Mouse (Mus musculus): ENCODE measurements around the gene A830031A19Rik. TPM values are rescaled to one million over a fixed set of nuclear protein-coding genes. Genes with fewer than 3 reads are reported as not detected.

Gene A830031A19Rik
- total and polyA plus RNA-seq, 3 experiments: not detected

GRCm38 (mm10) chr11:24123991-24124390 lies 49.1 kb upstream of the A830031A19Rik start (continued):
- TF ChIP-seq CTCF (IDR thresholded peaks at IDR 0.05 in 2 of 3, conservative IDR thresholded peaks at IDR 0.05 in 1 of 3; ENCODE audit: control insufficient read depth in 1 of 3, insufficient read depth in 1 of 3, low read depth in 2 of 3, low read length in 3 of 3, poor library complexity in 1 of 3, severe bottlenecking in 1 of 3) (no peak), MXI1 (IDR thresholded peaks at IDR 0.05; ENCODE audit: low read depth, low read length) (no peak), NRF1 (IDR thresholded peaks at IDR 0.05; ENCODE audit: insufficient read depth, low read depth, low read length, poor library complexity, severe bottlenecking) (no peak), BHLHE40 (IDR thresholded peaks at IDR 0.05; ENCODE audit: borderline replicate concordance, low read depth, low read length) (no peak), UBTF (IDR thresholded peaks at IDR 0.05; ENCODE audit: borderline replicate concordance, insufficient read depth, low read depth, low read length) (no peak), MEF2A (IDR thresholded peaks at IDR 0.05; ENCODE audit: extremely low read depth, insufficient replicate concordance, low read depth, low read length, poor library complexity, severe bottlenecking) (no peak), ZNF384 (IDR thresholded peaks at IDR 0.05; ENCODE audit: low read depth, low read length) (no peak), POLR2AphosphoS5 (IDR thresholded peaks at IDR 0.05; ENCODE audit: borderline replicate concordance, low read depth, low read length) (no peak), RCOR1 (IDR thresholded peaks at IDR 0.05; ENCODE audit: low read depth, low read length) (no peak), NELFE (IDR thresholded peaks at IDR 0.05; ENCODE audit: low read depth, low read length) (peak; percentile 21; the same call in 1 of the 2 replicates), SMC3 (IDR thresholded peaks at IDR 0.05; ENCODE audit: low read depth, low read length) (no peak), MYC (IDR thresholded peaks at IDR 0.05; ENCODE audit: low read depth, low read length) (no peak), MAZ (IDR thresholded peaks at IDR 0.05; ENCODE audit: low read depth, low read length) (no peak), EP300 (IDR thresholded peaks at IDR 0.05; ENCODE audit: low read depth in 1 of 2, low read length in 2 of 2) (peak in 1 of 2 experiments; percentile 46; a peak in 3 of 4 replicates), TCF12 (IDR thresholded peaks at IDR 0.05; ENCODE audit: low read depth, low read length) (peak; percentile 38; the same call in 1 of the 2 replicates), ZKSCAN1 (IDR thresholded peaks at IDR 0.05; ENCODE audit: low read depth, low read length) (no peak), CHD1 (IDR thresholded peaks at IDR 0.05; ENCODE audit: low read depth, low read length) (0 out of 2 replicates have a peak, but pooled peaks have one; percentile 38), RAD21 (IDR thresholded peaks at IDR 0.05; ENCODE audit: low read depth, low read length) (no peak), ZC3H11A (IDR thresholded peaks at IDR 0.05; ENCODE audit: low read depth, low read length) (no peak)

GRCm38 (mm10) chr11:24122899-24123298 lies 48.0 kb upstream of the A830031A19Rik start:
- Histone ChIP-seq H3K4me3 (ENCODE audit: control insufficient read depth in 1 of 2, insufficient read depth in 1 of 2, low read depth in 2 of 2, low read length in 2 of 2) (no peak overlapping the region), H3K79me2 (ENCODE audit: control insufficient read depth, insufficient read depth, low read length, poor library complexity) (peaks cover 87% of the 10 kb centered on the region), H3K4me1 (ENCODE audit: control insufficient read depth in 1 of 2, insufficient read depth in 2 of 2, low read length in 2 of 2) (peaks cover 39 to 49% of the 10 kb centered on the region in 2 experiments), H3K9me3 (replicated peaks; ENCODE audit: insufficient read depth, low read length) (no peaks in the 10 kb centered on the region), H3K9ac (ENCODE audit: control insufficient read depth, low read depth, low read length, poor library complexity, severe bottlenecking) (no peak overlapping the region), H3K27me3 (ENCODE audit: control insufficient read depth in 1 of 2, insufficient read depth in 2 of 2, low read length in 2 of 2) (no peaks in the 10 kb centered on the region), H3K27ac (ENCODE audit: control insufficient read depth, low read depth, low read length) (no peak overlapping the region), H3K36me3 (ENCODE audit: control insufficient read depth in 1 of 2, insufficient read depth in 2 of 2, low read length in 2 of 2) (peaks cover 33 to 67% of the 10 kb centered on the region in 2 experiments)
- DNase-seq (ENCODE audit: low read depth, low spot score): no peak
- no peak for TF ChIP-seq CHD1 (IDR thresholded peaks at IDR 0.05; ENCODE audit: low read depth, low read length)
- TF ChIP-seq ELF1 (IDR thresholded peaks at IDR 0.05; ENCODE audit: low read depth, low read length): no peak
- no peak for TF ChIP-seq TAL1 (IDR thresholded peaks at IDR 0.05; ENCODE audit: low read length)
- TF ChIP-seq EP300 (IDR thresholded peaks at IDR 0.05; ENCODE audit: low read depth in 1 of 2, low read length in 2 of 2): no peak
- TF ChIP-seq POLR2AphosphoS5 (IDR thresholded peaks at IDR 0.05; ENCODE audit: borderline replicate concordance, low read depth, low read length): no peak
- TF ChIP-seq NRF1 (IDR thresholded peaks at IDR 0.05; ENCODE audit: insufficient read depth, low read depth, low read length, poor library complexity, severe bottlenecking): no peak
- TF ChIP-seq TCF12 (IDR thresholded peaks at IDR 0.05; ENCODE audit: low read depth, low read length): no peak
- TF ChIP-seq E2F4 (IDR thresholded peaks at IDR 0.05; ENCODE audit: borderline replicate concordance, low read depth, low read length): no peak
- no peak for TF ChIP-seq ZMIZ1 (IDR thresholded peaks at IDR 0.05; ENCODE audit: low read depth, low read length)
- no peak for TF ChIP-seq HCFC1 (IDR thresholded peaks at IDR 0.05; ENCODE audit: low read depth, low read length)
- no peak for TF ChIP-seq MYC (IDR thresholded peaks at IDR 0.05; ENCODE audit: low read depth, low read length)
- TF ChIP-seq MXI1 (IDR thresholded peaks at IDR 0.05; ENCODE audit: low read depth, low read length): no peak
- no peak for TF ChIP-seq BHLHE40 (IDR thresholded peaks at IDR 0.05; ENCODE audit: borderline replicate concordance, low read depth, low read length)
- TF ChIP-seq KAT2A (conservative IDR thresholded peaks at IDR 0.05; ENCODE audit: low read depth, low read length): no peak
- no peak for TF ChIP-seq GABPA (IDR thresholded peaks at IDR 0.05; ENCODE audit: low read depth, low read length)

Measured in MEL (cell line).